Mouse (Mus musculus): ENCODE data around the gene Barx2. TPM values are rescaled to one million over a fixed set of nuclear protein-coding genes. Genes with fewer than 3 reads are reported as not detected.
"Not testable (repeated sequence)": the region's sequence is repeated elsewhere in the genome, so short reads cannot be mapped to it uniquely, and the experiment has no call there.

Gene Barx2
- polyA plus RNA-seq (2017; shearing (Covaris generic)): not detected

DNA sequence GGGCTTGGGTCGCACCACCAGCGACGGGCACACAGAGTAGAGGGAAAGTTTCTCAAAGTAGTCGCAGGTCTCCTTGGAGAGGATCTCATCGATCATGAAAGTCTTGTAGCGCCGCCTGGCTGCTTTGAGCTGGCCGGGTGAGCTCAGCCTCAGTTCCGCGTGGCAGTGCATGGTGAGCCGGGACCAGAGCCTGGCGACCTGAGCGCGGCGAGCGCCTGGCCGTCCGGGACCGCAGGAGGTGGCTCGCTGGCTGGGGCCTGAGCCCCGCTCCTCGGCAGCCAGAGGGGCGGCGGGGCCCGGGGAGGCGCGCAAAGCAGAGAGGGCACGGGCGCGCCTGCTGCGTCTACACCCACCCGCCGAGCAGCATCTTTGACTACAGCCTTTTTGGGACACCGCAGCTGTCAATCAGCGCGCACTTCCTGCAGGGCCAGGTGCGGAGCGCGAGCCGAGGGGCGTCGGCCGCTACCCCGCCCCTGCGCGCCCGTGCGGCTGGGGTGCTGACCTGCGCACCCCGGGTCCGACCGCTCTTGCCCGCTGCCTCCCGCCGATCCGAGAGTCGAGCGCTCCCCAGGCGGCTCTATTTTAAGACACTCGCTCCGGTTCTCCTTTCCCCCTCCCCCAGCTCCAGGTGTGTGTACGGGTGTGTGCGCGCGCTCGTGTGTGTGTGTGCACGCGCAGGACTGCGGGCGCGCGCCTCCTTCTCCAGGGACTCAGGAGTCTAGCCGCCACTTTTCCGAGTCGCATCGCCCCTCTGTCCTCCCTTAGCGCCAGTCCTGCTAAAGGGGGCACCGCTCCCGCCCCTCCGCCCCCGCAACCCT, at the start of gene Barx2:
TSS of gene Barx2 (minus strand) at position 542 of the 818 bp plus-strand sequence.
- ATAC-seq: no peak

DNA sequence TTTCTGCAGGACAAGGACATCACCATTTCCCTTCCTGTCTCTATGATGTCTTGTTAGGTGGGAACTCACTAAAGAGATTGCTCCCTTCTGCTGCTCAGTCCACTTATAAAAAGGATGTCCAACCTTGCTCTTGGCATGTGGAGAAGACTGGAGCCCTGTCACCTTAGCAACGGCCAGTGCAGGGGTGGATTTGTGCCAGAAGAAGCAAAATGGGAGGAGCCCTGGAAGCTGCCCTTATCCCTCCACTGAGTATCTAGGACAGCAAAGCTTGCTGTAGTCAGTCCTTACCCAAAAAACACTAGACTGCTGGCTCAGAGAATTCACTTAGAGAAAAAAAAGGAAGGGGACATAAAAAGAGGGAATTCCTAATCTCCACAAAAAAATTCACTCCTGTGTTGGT, 49.0 kb upstream of the Barx2 start:
- ATAC-seq: no peak

DNA sequence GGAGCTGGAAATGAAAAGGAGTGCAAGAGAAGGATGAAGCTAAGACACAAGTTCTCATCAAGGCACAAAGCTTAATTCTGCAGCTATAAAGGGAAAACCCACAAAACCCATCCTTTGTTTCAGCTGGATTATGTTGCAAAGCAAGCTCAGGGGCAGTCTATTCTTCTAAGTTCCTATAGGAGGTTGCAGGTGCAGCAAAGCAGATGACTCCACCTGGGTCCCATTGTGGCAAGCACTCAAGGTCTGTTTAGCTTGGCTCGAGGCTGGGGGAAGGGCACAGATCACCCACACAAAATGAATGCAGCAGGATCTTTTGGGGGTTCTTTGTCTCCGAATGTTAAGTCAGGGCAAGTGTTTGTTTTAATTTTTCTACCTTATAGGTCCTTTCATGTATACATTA, 47.2 kb upstream of the Barx2 start:
- no peak for ATAC-seq

DNA sequence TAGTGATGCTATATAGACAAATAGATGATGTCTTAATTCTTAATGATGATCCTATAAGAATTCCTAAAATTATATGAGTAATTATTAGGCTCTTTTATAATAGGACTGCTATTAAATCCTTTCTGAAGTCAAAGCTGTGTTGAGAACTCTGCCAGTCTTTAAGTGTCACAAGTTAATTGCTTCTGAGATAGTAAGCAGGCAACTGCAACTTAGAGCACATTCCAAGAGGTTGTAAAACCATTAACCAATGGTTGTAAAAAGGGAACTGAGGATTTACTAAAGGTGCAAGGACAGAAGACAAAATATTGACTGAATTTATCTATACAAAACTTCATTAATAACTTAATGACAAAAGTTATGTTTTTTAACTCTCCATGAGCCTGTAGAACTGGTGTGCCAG, 44.9 kb upstream of the Barx2 start:
- no peak for ATAC-seq

DNA sequence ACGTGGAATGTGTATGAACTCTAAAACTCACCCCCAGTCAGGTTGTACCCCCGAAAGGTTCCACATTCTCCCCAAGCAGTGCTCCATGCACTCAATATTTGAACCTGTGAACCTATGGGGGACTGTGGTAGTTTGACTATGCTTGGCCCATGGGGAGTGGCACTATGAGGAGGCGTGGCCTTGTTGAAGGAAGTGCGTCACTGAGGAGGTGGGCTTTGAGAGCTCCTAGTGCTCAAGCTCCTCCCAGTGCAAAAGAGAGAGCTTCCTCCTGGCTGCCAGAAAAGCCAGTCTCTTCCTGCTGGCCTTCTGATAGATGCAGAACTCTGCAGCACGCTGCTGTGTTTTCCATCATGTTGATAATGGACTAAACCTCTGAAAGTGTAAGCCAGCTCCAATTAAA, 37.2 kb upstream of the Barx2 start:
- ATAC-seq: no peak

DNA sequence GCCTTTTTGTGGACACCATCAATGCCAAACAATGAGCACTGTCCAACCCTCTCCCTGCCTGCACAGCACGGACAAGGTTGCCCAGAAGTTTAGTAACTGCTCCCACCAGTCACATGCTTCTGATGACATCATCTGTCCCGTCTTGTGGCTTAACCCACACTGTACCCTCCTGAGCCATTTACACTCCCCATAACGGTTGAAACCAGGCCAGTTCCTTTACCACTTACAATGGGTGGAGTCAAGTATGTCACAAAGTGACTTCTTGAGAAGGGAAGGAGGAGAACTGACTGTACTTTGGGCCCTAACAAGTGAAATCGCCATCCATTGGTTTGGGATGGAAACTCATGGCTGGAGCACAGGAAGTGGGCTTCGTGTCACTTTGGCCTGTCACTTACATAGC, 35.8 kb upstream of the Barx2 start:
- no peak for ATAC-seq

DNA sequence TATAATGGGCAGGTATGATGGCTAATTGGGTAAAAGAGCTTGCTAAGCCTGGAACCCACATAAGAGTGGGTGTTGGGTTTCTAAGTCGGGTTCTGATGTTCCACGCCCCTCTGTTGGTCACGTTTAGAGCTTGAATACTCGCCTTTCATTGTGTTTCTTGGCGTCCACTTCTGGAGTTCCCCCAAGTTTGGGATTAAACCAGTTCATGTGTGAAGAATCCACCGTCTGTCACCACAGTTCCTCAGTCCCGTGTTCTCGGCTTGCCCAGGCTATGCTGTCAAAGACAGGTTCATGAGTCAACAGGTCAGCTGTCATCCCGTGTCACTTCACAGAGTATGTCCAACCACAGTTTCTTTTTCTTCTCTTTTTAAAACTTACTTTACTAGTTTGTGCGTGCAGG, 33.8 kb upstream of the Barx2 start:
- no peak for ATAC-seq

DNA sequence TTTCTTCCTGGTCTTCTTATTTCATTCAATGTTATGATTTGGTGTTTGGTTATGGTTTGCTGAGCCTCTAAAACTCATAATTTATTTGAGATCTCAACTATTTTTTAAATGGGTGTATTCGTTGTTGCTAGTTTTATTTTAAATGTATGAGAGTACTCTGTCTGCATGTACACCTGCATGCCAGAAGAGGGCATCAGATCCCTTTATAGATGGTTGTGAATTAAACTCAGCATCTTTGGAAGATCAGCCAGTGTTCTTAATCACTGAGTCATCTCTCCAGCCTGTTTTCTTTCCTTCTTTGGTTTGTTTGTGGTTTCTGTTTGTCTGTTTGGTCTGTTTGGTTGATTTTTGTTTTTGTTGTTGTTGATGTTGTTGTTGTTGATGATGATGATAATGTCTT, 29.1 kb upstream of the Barx2 start:
- ATAC-seq: no peak

DNA sequence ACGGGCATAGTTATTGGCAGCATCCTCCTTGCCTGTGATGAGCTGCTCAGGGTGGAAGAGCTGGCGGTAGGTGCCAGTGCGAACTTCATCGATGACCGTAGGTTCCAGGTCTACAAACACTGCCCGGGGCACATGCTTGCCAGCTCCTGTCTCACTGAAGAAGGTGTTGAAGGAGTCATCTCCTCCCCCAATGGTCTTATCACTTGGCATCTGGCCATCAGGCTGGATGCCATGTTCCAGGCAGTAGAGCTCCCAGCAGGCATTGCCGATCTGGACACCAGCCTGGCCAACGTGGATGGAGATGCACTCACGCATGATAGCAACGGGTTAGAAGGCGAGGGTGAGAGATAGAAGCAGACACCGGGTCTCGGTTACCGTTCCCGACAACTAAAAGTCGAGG, 23.2 kb upstream of the Barx2 start:
- ATAC-seq: not testable (repeated sequence)

DNA sequence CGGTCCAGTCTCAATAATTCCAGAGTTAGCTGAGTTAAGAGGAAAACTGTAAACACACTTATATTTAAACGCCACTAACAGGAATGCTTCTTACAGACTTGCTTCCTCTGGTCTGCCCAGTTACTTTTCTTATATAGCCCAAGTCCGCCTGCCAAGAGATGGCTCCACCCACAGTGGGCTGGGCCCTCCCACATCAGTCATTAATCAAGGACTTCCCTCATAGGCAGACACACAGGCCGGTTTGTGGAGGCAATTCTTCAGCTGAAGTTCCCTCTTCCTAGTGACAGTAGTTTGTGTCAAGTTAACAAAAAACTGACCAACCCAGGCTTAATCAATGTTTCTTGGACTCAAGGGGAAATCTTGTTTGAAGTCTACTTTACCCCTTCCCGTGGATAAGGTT, 18.4 kb upstream of the Barx2 start:
- ATAC-seq: no peak

DNA sequence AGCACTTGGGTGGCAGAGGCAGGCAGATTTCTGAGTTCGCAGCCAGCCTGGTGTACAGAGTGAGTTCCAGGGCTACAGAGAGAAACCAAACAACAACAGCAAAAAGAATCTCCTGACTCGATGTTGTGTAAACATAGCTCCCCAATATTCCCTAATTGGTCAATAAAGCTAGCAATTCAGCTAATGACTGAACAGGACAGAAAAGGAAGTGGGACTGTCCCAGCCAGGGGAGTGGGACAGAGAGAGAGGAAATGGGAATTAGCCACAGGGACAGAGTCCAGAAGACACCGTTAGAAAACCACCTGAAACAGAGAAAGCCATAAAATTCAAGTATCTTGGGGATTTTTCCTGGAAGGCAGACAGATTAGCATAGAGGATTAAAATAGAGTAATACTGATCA, 18.0 kb upstream of the Barx2 start:
- no peak for ATAC-seq

DNA sequence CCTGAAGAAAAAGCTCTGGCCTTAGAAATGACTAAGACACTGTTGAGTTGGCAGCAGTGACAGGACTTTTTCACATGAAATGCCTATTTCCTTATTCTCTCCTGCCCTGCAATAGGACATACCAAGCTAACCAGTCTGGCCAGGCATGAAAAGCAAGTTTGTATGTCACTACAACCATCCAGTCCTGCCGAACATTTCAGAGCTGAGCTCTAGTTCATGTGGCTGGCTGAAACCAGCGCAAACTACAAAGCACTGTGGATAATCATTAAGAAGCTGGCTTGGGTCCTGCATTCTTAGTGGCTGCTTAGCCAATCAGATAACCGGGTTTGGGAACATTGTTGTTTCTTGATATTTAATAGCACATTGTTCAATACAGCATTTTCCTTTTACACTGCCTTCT, 13.5 kb upstream of the Barx2 start:
- no peak for ATAC-seq

DNA sequence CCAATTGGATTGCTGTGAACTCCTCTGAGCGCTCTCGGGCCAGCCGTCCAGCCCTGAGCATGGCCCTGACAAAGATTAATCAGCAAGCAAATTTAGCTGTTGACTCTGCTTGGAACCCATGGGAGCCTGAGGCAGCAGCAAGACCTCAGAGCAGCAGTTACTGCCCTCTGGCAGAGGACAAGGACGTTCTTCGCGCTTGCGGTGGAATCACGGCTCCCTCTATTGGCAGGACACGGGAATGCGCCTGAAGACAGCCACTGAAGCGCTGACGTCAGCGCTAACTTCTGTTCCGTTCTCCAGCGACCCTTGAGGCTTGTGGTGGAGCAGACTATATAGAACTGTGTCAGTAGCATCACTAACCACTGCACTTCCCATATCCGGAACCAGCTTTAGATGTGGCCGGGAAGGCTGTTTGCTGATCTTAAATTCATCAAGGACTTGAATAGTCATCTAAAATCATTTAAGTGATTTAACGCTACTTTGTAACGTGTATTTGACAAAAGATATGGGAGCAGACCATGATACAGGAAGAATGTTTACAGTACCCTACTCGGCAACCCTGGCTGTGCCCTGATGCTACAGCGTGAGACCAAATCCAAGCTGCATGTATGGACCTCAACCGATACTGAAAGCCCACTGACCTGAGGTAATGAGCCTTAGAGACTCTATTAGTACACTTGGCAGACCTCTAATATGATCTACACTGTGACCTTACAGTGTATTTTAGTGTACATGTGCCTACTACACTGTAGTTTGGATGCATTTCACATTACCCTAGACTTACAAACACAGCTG, 12.8 kb upstream of the Barx2 start:
- ATAC-seq: peak; percentile 70

DNA sequence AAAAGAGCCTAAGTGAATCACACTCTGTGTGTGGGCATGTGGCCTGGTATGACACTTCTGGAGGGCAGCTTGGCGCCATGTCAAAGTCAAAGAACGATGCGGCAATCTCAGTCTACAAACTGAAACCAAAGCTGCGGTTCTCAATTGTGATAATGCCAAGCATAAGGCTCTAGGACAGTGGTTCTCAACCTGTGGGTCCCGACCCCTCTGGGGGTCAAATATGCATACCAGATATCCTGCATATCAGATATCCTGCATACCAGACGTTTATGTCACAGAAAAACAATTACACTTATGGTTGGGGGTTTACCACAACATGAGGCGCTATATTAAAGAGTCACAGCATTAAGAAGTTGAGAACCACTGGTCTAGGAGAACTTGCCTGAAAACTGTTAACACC, 10.3 kb upstream of the Barx2 start:
- no peak for ATAC-seq

DNA sequence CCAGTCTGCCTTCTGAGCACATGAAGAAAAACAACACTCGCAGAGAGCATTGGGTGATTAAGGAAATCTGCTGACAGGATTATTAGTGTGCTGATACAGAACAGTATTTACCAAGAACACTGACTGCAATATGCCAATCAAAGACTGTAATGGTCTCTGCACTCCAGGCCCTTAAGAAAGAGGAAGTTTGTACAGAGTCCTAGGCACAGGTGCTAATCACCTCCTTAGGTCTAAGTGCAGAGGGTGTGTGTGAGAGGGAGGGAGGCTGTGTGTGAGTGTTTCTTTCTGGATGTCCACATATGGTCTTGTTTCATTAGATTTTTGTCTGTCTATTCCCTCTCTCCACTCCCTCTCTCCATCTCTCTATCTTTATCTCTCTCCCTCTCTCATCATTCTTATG, 6.5 kb upstream of the Barx2 start:
- no peak for ATAC-seq

DNA sequence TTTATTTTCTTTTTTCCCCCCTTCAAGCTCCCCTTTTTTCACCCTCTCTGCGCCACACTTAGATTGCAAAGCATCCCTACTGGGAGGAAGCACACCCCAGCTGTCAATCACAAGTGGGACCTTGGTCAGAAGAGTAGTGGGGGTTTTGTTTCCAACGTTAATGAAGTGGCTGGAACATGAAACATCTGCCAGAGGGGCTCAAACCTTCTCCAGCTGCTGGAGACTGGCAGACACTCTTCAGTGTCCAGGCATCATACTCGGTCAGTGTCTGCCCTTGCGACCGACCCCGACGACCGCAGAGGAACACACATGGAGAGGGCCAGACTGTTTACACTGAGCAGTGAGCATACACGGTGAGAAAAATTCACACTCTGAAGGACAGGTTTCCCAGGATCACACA, 3.2 kb upstream of the Barx2 start:
- ATAC-seq: no peak

DNA sequence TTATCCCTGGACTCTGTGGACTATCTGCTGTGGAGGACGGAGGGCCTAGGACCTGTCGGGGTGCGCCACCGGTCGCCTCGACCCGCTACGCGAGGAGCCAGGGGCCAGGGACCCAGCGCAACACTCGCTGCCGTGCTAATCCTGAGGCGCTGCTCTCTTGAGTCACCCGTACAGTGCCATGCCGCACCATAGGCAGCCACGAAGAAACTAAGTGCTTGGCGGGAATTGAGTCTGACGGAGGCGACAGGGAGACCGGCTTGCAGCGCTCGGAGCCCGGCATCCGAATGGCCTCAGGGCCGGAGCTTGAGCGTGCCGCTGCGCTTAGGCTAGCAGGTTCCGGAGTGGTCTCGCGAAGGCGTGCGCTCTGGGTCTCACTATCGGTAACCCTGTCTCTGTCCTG, 1.6 kb upstream of the Barx2 start:
- ATAC-seq: no peak

DNA sequence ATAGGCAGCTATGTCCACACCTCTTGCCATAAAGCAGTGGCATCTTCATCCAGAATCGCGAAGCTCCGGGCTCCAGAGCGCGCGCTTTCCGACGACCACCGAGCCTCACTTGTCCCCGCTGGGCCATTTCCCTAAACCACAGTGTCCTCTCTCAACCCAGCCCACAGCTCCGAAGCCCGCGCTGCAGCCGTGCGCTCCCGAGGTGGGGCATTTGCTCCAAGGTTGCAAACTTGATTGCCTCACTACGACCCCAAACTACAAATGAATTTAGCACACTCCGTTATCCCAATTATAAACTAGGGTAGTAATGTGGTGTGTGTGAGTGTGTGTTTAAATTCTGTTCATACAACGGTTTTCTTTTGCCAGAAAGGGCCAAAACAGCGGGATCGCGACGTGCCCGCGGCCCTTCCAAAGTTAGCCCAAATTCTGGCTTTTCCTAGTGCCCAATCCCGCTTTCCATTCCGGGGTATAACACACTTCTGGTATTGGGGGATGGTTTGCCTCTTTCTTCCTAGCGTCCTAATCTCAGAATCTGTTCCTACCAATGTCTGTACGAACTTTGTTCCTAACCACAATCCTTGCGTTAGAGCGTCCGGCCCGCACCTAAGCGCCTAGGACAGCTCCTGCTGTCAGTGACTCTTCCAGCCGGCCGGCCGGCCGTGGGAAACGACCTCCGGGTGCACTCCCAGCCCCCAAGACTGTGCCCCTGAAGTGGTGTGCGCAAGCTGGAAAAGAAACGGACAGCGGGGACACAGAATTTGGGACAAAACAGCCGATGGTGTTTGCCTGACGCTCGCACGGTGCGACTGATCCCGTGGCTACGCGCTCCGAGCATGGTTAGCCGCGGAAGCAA, 703 bp upstream of the Barx2 start:
- no peak for ATAC-seq

DNA sequence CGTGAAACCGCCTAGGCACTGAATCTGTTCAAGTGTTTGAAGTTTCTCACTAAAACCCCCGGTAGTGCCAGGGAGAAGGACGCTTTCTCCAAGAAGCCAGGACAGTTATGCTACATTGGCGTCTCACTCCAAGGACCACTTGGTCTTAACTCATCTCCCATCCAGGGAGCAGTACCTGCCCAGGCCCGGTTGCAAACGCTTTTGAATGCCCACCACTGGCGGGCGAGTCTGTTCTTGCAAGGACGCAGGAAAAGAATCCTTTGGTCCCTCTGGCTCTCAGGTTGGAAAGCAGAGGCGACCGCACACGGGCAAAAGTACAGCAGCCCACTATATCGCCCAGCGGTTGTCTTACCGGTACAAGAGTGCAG, 725 bp downstream of the Barx2 start:
- ATAC-seq: no peak

DNA sequence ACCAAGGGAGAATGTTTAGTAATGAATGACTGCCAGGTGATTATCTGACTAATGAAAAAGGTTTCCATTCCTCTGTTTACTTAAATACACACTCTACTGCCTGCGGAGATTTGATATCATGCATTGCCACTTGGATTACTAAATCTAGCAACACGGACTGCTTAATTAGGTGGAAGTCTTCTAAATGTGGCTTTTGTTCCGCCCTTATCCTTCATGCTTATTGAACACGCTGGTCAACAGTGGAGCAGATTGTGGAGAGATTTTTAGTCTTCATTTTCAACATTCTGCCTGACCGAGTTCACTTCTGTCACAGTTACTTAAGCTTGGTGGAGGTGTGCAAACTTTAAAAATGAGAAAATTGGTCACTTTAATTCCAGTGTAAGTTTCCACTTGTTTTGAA, 3.0 kb downstream of the Barx2 start:
- no peak for ATAC-seq

DNA sequence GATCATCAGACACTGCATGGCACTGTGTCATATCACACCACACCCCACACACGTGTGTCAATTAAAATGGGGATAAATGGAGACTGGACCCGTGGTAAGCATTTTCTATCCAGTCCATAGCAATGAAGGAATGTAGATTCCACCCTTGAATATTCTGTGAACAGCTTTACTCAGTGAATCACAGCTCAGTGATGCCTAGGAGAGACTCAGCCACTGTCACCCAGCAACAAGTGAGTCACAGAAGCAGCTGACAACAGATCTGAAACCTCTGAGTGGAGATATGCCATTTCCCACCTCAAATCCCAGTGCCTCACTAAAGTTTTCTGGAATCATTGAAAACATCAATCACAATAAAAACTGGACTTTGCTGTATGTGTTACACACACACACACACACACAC, 11.5 kb downstream of the Barx2 start:
- no peak for ATAC-seq

DNA sequence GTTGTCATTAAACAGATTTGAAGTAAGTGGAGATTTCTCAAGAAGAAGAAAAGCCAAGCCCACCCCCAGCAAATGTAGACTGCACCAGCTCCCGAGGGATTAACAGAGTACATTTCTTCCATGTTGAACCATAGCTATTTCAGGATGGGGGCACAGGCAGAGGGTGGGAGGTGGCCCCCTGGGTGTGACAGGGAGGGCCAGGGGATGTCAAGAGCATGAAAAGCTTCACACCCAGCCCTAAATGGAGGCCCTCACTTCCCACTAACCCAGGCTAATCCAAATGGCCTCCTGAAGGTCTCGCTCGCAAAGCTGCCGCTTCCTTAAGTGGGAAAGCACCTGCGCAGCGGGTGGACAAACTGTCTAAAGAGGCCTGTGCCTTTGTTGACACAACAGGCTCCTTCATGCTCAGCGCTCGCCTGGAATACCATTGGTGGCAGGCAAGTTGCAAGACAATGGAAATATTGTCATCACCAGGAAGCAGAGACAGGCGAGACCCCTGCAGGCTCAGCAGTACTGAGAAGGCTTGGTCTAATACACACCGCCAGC, 18.4 kb downstream of the Barx2 start:
- no peak for ATAC-seq

DNA sequence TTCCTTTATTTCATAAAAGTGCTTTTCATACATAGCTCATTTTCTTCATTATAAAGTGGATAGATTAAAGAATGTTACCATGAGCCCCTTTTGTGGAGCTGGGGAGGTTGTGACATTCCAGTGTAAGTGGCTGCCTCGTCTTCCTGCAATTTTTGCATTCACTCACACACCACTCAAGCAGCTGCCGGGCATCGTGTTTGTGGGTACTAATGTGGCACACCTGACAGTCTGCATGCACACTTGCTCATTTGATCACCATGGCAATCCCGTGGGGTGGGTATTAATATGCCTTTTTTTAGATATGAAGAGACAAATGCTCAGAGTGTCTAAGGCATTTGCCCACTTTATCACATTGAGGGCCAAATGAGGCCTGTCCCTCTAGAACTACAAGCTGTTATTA, 24.9 kb downstream of the Barx2 start:
- no peak for ATAC-seq
